Mouse (Mus musculus) kidney, adult 2 months (tissue): ENCODE results near the gene Hcn3. TPM values are rescaled to one million over a fixed set of nuclear protein-coding genes. Genes with fewer than 3 reads are reported as not detected.

ENCODE experiments used
- DNase-seq: peaks from one replicate; pipeline ENCODE4 v3.0.0; 2021
- H3K27ac ChIP-seq: fragments of 200-500 bp; 2 replicates; pipeline ENCODE4 v1.5.1; 2012; ENCODE audit warnings: low read depth, low read length, control low read depth, inconsistent platforms; ENCODE audit not compliant: insufficient read depth
- H3K27me3 ChIP-seq: fragments of 200-500 bp; replicated peaks from 2 replicates; pipeline ENCODE4 v1.6.1; 2012; ENCODE audit warnings: mild to moderate bottlenecking, moderate library complexity, low read length, inconsistent platforms; ENCODE audit not compliant: control insufficient read depth, insufficient read depth
- H3K36me3 ChIP-seq: fragments of 200-500 bp; 2 replicates; pipeline ENCODE4 v1.6.1; 2012; ENCODE audit warnings: mild to moderate bottlenecking, moderate library complexity, low read length, inconsistent platforms; ENCODE audit not compliant: control insufficient read depth, insufficient read depth
- H3K4me1 ChIP-seq: fragments of 200-500 bp; 2 replicates; pipeline ENCODE4 v1.6.1; 2011; ENCODE audit warnings: low read length; ENCODE audit not compliant: control insufficient read depth, insufficient read depth
- H3K4me3 ChIP-seq: fragments of 200-500 bp; 2 replicates; pipeline ENCODE4 v1.5.1; 2011; ENCODE audit warnings: mild to moderate bottlenecking, low read depth, low read length, control low read depth; ENCODE audit not compliant: insufficient read depth
- CTCF ChIP-seq: fragments of 200-500 bp; conservative IDR thresholded peaks from 2 replicates; pipeline ENCODE4 v1.5.1; 2011; ENCODE audit warnings: low read depth, mild to moderate bottlenecking, control low read depth, low read length, moderate library complexity, mixed read lengths; ENCODE audit not compliant: insufficient read depth, insufficient read length
- POLR2A ChIP-seq: fragments of 200-500 bp; IDR thresholded peaks from one replicate; pipeline ENCODE4 v1.6.1; 2011; ENCODE audit warnings: low read depth, low read length, control low read depth
- WGBS: fragments of 180-500 bp; shearing (Covaris S2); methylation state at CpG from one replicate; pipeline ENCODE4 v1.1.7; 2018; 5-methylcytosine and 5-hydroxymethylcytosine counted together
- polyA plus RNA-seq: library from polyadenylated mRNA; depleted of rRNA; stranded (reverse); fragments of >200 nt; gene quantifications from 2 replicates; pipeline ENCODE4 v1.2.3, GENCODE M21; 2012

The Hcn3 gene
- polyA plus RNA-seq, 1 experiment = 1.4 TPM

GRCm38 (mm10) chr3:89202253-89203141, 42.5 kb upstream of the Hcn3 start, which contains the start of gene Gba:
Gene Gba (plus strand): TSS chr3:89202928.
- peaks cover 4% of the 10 kb centered on the region; the same call in 1 of the 2 replicates for H3K4me1 ChIP-seq
- TF ChIP-seq CTCF = no peak
- TF ChIP-seq POLR2A = no peak
- H3K36me3 ChIP-seq = no peaks in the 10 kb centered on the region; the same call in 1 of the 2 replicates
- DNase-seq = peak; percentile 91
- H3K27me3 ChIP-seq = no peaks in the 10 kb centered on the region
- H3K4me3 ChIP-seq = peak within 1 kb of the TSS; percentile 83
- WGBS = 22% methylated on average over 13 of the region's 13 CpGs
- peak within 1 kb of the TSS; percentile 82; the same call in 1 of the 2 replicates for H3K27ac ChIP-seq

- 77% methylated on average over 3 of the region's 3 CpGs for WGBS
- no peak overlapping the region for H3K27ac ChIP-seq
Measured at GRCm38 (mm10) chr3:89199839-89200238, 39.8 kb upstream of the Hcn3 start.

GRCm38 (mm10) chr3:89195979-89196877, 36.2 kb upstream of the Hcn3 start:
- peak; percentile 93 for DNase-seq
- peaks cover 4% of the 10 kb centered on the region; the same call in 1 of the 2 replicates for H3K4me1 ChIP-seq
- H3K36me3 ChIP-seq = no peaks in the 10 kb centered on the region
- WGBS = 5% methylated on average over 33 of the region's 33 CpGs
- peak overlapping the region; percentile 78 for H3K27ac ChIP-seq
- H3K4me3 ChIP-seq = peak overlapping the region; percentile 62
- H3K27me3 ChIP-seq = no peaks in the 10 kb centered on the region
- TF ChIP-seq CTCF = peak; percentile 61
- peak; percentile 37 for TF ChIP-seq POLR2A

More at GRCm38 (mm10) chr3:89199839-89200238, 39.8 kb upstream of the Hcn3 start:
- Histone ChIP-seq H3K4me3 (no peak overlapping the region), H3K4me1 (peaks cover 8% of the 10 kb centered on the region; the same call in 1 of the 2 replicates), H3K27me3 (no peaks in the 10 kb centered on the region), H3K36me3 (no peaks in the 10 kb centered on the region; the same call in 1 of the 2 replicates)
- TF ChIP-seq CTCF (no peak), POLR2A (no peak)
- no peak for DNase-seq

- Histone ChIP-seq H3K4me3 (no peak overlapping the region), H3K4me1 (peaks cover 4% of the 10 kb centered on the region; the same call in 1 of the 2 replicates), H3K27me3 (no peaks in the 10 kb centered on the region), H3K36me3 (no peaks in the 10 kb centered on the region), H3K27ac (no peak overlapping the region)
- WGBS = 89% methylated on average over 2 of the region's 2 CpGs
- no peak for TF ChIP-seq POLR2A
- TF ChIP-seq CTCF = peak; percentile 34
- DNase-seq = peak; percentile 47
Measured at GRCm38 (mm10) chr3:89193853-89194252, 33.9 kb upstream of the Hcn3 start.

DNA sequence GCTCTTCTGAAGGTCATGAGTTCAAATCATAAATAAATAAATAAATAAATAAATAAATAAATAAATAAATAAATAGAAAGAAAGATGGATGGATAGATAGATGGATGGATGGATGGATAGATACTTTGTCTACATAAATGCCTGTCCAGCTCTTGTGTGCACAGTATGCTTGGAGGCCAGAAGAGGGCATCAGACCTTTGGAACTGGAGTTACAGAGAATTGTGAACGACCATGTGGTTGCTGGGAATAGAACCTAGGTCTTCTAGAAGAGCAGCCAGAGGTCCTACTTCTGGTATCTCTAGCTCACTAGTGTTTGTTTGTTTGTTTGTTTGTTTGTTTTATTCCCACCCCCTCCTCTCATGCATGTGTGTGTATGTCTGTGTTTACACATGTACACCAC, 33.4 kb upstream of the Hcn3 start:
- no peak overlapping the region for H3K4me3 ChIP-seq
- TF ChIP-seq POLR2A (no peak), CTCF (no peak)
- H3K4me1 ChIP-seq = peaks cover 4% of the 10 kb centered on the region; the same call in 1 of the 2 replicates
- WGBS = 86% methylated on average over 1 of the region's 1 CpGs
- H3K27ac ChIP-seq = no peak overlapping the region
- no peak for DNase-seq
- no peaks in the 10 kb centered on the region for H3K27me3 ChIP-seq
- no peaks in the 10 kb centered on the region for H3K36me3 ChIP-seq

- no peak for TF ChIP-seq POLR2A
- H3K4me3 ChIP-seq = no peak overlapping the region
- no peak for DNase-seq
- H3K27me3 ChIP-seq = no peaks in the 10 kb centered on the region
- no peaks in the 10 kb centered on the region for H3K4me1 ChIP-seq
- no peaks in the 10 kb centered on the region for H3K36me3 ChIP-seq
- H3K27ac ChIP-seq = no peak overlapping the region
- WGBS = 80% methylated on average over 8 of the region's 8 CpGs
Measured at GRCm38 (mm10) chr3:89190436-89190835, 30.4 kb upstream of the Hcn3 start.

- no peaks in the 10 kb centered on the region for H3K36me3 ChIP-seq
- no peak overlapping the region for H3K4me3 ChIP-seq
- 58% methylated on average over 12 of the region's 12 CpGs for WGBS
- no peak overlapping the region for H3K27ac ChIP-seq
- H3K4me1 ChIP-seq = no peaks in the 10 kb centered on the region
- DNase-seq = no peak
- no peaks in the 10 kb centered on the region for H3K27me3 ChIP-seq
- TF ChIP-seq POLR2A = no peak
- no peak for TF ChIP-seq CTCF
Measured at GRCm38 (mm10) chr3:89188478-89188875, 28.5 kb upstream of the Hcn3 start.
